Mouse (Mus musculus): ENCODE measurements around the gene Mtss1l.
"Not testable (repeated sequence)": the region's sequence is repeated elsewhere in the genome, so short reads cannot be mapped to it uniquely, and the experiment has no call there.

Mtss1l gene

GRCm38 (mm10) chr8:110785366-110785765 lies 64.1 kb downstream of the Mtss1l start:
- DNase-seq = no peak

GRCm38 (mm10) chr8:110786501-110786900 lies 65.2 kb downstream of the Mtss1l start:
- DNase-seq = not testable (repeated sequence)

- no peak for DNase-seq
These were observed 65.7 kb downstream of the Mtss1l start for GRCm38 (mm10) chr8:110786934-110787333.

GRCm38 (mm10) chr8:110787411-110787954 lies 66.2 kb downstream of the Mtss1l start:
- DNase-seq = no peak

- no peak for DNase-seq
These were observed 67.7 kb downstream of the Mtss1l start for GRCm38 (mm10) chr8:110788981-110789380.

GRCm38 (mm10) chr8:110789571-110789970 lies 68.3 kb downstream of the Mtss1l start:
- DNase-seq = no peak

GRCm38 (mm10) chr8:110790270-110790669 lies 69.0 kb downstream of the Mtss1l start:
- DNase-seq = no peak

All from cerebellum, adult 9-11 months (tissue).